Mouse (Mus musculus) embryo, embryonic 11 days (tissue): ENCODE measurements around the gene Nbeal1.
A peak's percentile ranks its signal among the peaks of the same experiment; 100 is the strongest.
"Not testable (repeated sequence)": the region's sequence is repeated elsewhere in the genome, so short reads cannot be mapped to it uniquely, and the experiment has no call there.

ENCODE experiments used
- DNase-seq: peaks from one replicate; pipeline ENCODE4 v3.0.0-alpha.2; 2015

Nbeal1 gene

DNA sequence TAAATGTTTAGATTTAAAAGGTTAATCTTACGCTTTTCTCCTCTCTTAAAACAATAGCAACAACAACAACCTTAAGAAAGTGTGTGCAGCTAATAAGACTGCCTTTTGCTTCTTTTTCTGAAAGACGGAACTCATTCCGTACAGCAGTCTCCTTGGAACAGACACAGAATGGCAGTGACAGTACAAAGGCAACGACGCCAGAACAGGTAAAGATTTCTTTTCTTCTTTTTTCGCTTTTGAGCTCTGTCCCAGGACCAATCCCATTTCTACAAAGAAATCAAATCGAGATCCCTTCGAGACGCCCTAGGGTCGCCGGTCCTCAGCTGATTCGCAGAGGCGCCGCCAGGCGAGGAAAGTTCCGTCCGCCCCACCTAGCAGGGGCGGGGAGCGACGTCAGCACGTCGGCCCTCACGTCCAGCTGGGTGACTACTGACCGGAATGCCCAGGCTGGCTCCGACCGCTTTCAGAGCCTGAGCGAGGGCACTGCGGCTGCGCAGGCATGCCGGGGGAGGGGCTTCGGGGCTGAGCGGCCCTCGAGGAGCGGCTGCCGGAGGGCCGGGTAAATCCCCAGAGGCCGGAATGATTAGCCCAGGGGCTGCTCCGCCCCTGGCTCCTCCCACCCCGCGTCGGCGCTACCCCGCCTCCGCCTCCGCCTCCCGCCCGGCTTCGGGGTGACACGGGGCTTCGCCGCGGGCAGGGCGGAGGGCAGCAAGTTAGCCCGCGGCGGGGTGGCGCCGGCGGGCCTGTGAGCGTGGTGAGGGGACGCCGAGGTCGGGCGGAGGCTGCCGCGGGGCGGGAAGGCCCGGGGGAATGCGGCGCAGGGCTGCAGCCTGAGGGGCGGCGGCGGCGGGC lies at the start of gene Nbeal1:
TSS of gene Nbeal1 (plus strand) at position 668 of the 852 bp plus-strand sequence.
- peak; percentile 98 for DNase-seq

DNA sequence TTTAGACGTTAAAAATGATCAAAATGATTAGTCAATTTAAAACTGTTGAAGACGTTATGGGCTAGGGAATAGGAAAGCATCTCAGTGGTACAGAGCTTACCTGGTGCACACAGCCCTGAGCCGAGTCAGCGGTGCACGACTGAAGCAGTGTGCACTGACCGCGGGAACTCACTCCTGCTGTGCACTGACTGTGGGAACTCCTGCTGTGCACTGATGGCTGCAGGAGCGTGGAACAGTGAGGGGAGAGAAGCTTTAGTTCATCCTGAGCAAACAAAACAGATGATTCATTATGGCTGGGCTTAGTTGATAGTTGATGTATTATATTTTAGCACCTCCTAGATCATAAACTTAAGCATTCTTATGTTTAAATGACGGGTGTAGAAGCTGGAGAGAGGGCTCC lies 43.1 kb upstream of the Nbeal1 start:
- DNase-seq = no peak

DNA sequence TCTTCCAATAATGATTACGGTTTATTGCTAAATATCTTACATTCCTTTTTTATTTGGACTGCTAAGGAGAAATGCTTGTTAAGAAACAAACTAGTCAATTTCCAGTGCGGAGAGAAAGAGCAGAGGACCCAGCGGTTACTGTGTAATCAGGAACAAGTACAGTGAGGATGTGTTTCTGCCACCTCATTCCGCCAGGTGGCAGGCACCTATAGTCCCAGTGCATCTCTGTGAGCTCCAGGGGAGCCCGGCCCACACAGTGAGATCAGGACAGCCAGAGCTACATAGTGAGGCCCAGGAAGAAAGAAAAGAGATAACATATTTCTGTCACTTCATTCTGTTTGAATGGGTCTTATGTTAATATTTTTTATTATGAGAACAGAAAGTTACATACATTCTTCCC lies 27.7 kb upstream of the Nbeal1 start:
- DNase-seq = peak; percentile 16

DNA sequence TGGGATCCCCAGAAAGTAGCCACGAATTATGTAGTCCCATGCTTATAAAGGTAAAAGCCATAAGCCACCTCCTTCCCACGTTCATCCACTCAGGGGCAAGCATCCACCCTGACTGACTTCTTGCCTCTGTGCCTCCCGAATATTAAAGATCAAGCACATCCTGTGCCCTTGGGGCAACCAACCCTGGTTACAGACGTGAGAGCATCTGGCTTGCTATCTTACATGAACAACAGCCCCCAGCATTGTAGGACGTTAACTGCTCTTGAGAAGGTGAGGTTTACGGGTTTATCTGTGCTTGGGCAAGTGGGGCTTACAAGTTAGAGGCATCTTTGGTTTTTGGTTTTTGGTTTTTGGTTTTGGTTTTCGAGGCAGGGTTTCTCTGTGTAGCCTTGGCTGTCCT lies 23.7 kb upstream of the Nbeal1 start:
- DNase-seq = no peak

DNA sequence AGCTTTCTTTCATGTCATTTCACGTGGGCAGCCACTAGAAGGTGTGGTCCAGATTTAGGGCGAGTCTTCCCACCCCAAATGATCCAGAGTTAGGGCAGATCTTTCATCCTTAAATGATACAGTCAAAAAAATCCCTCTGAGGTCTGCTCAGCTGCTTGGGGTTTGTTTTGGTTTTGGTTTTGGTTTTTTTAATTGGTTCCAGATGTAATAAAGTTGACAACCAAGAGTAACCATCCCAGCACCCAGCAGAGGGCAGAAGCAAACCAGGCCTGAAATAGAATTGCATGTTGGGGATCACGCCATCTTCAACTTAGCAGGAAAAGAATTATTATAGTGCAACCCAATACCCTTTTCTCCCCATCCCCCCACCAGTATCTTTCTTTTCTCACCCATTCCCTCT lies 22.0 kb upstream of the Nbeal1 start:
- peak; percentile 71 for DNase-seq

DNA sequence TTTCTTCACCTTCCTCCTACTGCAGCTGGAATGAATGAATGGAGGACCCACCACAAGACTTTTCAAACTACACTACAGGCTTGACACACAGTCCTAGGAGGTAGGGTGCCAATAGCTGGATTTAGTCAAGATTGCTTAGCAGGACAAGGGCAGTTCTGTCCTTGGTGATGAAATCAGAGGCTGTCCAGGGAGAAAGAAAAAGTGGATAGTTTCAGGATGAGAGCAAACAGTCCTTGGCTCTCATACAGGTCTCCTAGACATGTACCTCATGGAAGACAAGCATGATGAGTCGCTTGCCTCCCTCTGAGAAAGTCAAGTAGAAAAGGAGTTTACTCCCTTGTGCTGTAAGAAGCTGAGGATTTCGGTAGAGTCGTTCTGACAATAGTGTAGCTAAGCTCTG lies 16.7 kb upstream of the Nbeal1 start:
- DNase-seq = no peak

DNA sequence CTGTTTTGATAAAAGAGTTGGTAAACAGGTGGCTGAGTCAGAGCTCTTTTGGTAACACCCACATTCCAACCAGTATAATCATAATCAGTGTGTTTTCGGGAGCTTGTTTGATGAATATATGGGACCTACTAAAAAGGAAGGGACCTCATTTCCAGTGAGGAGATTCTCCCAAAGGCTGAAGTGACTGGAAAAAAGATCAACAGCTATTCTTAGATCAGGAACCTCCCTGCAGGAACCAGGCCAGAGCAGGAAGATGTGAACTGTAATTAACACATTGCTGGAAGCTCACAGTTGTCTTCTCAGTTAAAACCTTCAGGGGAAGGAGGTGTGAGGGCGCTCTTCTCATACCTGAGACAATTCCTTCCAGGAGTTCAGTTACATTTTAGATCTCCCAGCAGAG lies 10.8 kb upstream of the Nbeal1 start:
- no peak for DNase-seq

DNA sequence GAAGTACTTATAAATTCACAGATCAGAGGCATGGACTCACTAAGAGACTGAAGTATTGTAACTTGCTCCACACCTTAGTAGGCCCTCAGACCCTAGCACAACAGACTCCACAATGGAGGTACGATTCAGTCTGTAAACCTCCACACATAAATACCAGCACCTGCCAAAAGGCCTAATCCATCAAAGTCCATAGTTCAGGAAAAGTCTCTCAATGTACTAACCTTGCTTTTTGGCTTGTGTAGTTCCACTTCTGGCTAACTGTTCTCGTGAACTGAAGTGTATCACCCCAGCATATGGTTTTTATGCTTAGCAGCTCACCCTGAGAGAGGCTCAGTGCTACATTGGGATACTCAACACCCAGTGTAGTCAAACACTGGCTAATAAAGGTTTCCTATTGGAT lies 10.1 kb upstream of the Nbeal1 start:
- no peak for DNase-seq

DNA sequence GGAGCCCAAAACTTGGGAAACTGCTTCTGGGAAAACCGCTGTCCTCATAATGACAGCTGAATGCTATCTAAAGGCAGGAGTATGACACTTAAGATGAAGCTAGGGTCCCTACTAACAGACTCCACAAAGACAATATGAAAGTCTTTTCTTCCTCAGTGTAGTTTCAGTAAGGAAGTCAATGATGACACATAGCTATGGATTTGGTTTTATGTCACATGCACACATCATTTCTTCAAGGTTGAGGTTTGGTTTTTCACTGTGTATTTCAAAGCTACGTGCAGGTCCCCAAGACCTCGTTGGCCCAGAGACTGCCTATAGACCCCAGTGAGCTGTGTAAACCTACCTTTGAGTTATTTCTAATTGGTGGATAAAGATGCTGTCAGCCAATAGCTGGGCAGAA lies 7.3 kb upstream of the Nbeal1 start:
- no peak for DNase-seq

DNA sequence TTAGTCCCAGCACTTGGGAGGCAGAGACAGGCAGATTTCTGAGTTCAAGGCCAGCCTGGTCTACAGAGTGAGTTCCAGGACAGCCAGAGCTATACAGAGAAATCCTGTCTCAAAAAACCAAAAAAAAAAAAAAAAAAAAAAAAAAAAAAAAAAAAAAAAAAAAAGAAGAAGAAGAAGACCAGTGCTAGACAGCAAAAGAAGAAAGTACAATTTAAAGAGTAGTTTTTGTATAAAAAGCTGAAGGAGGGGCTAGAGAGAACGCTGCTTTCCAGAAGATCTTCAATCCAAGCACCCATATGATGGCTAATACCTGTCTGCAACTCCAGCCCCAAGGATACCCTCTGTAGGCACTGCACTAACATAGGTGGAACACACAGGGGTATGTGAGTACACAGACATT lies 2.6 kb upstream of the Nbeal1 start:
- not testable (repeated sequence) for DNase-seq

DNA sequence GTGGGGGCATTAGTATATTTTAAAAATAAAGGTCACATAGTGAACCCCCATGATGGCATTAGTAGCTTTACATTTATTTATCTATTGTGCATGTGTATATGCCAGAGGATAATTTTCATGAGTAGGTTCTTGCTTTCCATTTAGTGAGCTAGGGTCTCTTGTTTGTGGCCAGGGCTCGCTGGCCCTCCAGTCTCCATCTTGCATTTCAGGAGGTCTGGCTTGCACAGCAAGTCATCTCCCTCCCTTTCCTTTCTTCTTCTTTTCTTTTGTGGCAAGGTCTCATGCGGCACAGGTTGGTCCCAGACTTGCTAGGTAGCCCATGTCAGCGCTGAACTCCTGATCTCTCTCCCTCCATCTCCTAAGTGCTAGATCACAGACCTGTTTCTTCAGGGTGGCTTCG lies 1.0 kb upstream of the Nbeal1 start:
- DNase-seq = peak; percentile 11

DNA sequence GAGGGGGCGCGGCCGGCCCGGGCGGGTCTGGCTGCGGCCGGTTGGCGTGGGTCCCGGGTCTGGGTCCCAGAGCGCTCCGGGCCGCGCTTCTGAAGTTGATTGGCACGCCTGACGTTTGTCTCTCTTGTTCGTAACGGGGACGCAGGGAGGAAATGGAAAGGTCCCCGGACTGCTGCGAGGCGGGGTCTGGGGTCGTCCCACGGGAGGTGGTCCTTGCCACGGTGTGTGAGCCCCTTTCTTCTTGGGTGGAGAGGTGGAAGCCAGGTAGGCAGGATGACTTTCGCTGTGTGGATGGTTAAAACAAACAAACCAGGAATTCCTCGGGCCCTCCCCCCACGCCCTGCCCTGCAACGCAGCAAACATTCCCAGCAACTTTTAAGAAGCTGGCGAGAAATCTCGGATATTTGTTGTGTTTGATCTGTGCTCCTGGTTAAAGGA lies 404 bp downstream of the Nbeal1 start:
- no peak for DNase-seq

DNA sequence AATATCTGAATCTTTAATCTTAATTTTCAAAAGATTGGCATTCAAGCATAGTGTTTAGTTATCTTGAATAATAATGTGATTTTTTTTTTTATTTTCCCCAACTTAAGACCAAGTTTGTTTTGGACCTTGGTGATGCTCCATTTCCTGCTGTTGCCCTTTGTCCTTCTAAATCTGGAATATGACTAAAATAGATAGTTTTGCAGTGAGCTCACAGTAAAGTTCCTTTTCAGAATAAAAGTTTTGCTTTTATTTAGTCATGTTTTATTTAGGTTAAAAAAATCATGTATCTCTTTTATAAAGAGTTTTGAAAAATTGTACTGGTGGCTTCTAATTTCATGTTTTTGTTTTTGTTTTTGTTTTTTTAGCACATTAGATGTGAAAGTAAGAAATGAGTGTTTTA lies 8.1 kb downstream of the Nbeal1 start:
- no peak for DNase-seq

DNA sequence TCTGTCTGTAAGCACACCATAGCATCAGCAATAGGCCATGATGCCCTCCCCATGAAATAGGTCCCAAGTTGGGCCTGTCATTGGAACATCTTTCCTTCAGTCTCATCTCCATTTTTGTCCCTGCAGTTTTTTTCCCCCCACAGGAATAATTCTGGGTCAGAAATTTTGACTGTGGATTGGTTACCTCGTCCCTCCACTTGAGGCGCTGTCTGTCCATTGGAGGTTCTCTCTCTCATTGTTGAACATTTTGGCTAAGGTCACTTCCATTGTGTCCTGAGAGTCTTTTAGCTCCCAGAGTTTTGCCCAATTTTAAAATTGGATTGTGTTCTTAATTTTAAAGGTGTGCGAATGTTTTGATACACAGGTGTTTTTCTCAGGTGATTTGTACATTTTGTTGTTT lies 16.4 kb downstream of the Nbeal1 start:
- peak; percentile 42 for DNase-seq

DNA sequence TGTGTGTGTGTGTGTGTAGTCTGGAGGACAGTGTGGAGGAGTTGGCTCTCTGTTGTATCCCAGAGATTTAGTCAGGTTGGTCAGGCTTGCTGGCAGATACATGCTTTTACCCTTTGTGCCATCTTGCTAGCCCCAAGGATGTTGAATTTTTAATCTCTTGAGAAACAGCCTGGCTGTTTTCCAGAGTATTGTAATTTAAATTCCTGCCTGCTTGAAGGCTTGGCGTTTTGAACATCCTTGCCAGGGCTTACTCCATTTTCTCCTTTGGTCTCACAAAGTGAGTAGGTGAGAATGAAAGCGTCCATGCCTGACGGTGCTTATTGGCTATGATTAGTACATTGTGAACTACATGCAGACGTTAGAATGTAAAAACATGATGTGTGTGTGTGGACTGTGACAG lies 18.6 kb downstream of the Nbeal1 start:
- DNase-seq = no peak

DNA sequence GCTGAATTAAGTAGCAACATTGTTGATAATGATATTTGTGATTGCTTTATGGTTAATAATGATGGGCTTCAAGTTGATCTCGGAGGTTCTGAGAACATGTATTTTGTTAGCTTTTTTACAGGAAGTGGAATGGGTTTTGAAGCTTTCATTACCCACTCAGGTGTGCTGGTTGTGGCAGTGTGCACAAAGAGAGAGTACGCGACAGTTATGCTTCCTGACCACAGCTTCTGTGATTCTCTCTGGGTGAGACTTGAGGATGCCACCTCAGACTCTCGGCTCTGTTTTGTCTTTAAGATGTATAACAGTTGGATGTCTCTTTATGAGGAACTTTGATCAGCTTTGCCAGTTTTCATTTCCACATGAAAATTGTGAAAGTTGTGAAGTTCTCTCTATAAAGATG lies 55.9 kb downstream of the Nbeal1 start:
- no peak for DNase-seq

DNA sequence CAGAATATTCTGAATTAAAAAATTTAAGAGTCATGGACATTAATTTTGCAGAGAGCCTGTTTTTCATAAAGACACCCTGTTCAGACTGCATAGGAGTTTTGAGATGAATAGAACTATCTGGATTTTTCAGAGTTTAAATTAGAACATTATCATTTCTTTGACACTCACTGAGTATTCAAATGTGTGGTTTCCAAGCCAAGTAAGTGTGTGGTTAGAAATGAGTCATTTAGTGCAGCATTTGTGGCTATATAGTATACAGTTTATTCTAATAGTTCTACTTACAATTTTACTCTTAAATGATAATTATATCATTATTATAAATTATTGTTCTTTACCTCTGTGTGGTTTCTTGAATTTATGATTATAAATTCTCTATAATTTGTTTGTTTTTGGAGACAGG lies 60.0 kb downstream of the Nbeal1 start:
- DNase-seq = no peak

DNA sequence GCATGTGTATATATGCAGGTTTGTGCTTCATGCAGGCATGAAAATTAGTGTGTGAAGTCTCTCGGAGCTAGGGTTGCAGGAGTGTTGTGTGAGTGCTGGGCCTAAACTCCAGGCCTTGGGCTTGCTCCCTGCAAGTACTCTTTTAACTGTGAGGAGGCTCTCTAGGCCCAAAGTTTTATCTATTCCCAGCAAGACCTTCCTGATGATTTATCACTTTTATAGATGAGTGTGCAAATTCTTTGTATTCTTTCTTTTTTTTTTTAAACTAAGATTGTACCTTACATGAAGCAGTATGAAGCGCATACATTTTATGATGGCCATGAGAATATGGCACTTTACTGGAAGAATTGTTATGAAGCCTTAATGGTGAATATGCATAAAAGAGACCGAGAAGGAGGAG lies 87.7 kb downstream of the Nbeal1 start:
- DNase-seq = no peak

DNA sequence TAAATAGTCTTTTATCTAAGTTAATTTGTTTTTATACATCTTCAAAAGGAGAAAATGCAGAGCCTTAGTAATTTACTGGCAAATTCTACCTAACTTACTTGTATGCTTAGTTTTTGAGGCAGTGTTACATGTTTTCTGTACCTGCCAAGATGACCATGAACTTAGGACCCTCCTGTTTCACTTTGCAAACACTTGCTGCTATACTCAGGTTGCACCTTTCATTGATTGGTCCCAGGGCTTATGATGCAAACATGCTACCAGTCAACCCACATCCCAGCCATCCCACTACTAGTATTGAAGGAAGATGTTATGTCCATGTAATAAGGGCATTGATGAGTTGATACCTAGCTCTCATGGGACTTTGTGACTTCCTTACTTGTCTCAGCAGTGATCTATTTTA lies 88.9 kb downstream of the Nbeal1 start:
- no peak for DNase-seq

DNA sequence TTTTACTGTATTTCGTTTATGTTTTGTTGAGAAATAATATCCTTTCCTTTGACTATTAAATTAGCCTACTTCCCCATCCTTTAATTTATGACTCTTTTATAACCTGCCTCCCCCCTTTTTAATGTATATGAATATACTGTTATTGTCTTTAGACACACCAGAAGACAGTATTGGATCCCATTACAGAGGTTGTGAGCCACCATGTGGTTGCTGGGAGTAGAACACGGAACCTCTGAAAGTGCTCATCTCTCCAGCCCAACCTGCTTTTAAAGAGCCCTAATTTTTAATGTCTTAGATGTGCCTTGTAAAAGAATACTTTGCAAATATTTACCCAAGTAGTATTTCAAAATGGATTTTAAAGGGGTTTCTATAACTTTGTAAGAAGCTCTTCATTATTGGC lies 92.1 kb downstream of the Nbeal1 start:
- DNase-seq = peak; percentile 29

DNA sequence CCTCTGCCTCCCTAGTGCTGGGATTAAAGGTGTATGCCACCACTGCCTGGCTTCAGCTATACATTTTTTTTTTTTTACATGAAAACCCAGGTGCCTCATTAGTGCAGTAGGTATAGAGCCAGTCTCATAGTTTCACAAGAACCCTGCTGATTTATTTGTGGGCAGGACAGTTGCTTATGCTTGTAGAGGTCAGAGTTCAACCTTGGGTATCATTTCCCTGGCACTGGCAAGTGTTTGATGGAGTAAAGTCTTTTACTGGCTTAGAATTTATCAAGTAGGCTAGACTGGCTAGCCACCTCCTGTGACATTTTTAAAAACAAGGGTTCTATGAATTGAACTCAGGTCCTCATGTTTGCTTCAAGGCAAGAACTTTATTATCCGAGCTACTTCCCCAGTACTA lies 113.5 kb downstream of the Nbeal1 start:
- no peak for DNase-seq

DNA sequence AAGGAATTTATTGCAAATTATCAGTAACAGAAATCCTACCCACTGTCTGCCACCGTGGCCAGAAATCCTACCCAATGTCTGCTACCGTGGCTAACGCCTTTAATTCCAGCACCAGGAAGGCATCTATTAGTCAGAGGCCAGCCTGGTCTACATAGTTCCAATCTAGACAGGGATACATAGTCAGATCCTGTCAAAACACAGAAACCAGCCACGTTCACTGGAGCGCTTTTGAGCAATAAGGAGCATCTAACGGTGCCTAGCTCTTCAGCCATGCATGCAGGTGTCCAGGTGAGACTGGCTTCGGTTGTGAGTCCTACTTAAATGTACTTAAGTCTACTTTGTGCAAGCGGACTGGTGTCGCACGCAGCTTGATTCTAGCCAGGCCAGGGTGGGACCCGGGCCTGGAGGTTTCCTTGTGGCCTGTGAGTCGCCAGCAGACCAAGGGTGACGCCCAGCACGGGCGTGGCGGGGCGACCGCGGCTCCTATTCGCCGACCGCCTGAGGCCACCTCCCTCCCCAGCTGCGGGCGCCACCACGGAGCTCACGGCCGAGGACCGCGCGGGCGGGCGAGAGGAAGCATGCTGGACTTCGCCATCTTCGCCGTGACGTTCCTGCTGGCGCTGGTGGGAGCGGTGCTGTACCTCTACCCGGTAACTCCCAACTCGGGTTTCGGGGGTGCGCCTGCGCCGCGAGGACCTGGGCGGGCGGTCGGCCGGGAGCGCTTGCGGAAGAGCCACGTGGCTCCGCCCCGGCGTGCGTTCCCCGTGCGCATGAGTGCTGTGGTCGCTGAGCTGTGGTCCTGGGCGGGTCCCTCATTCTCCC lies 162.6 kb downstream of the Nbeal1 start, which contains the start of gene Cyp20a1:
TSS of gene Cyp20a1 (plus strand) at position 516 of the 822 bp plus-strand sequence.
- peak; percentile 93 for DNase-seq

DNA sequence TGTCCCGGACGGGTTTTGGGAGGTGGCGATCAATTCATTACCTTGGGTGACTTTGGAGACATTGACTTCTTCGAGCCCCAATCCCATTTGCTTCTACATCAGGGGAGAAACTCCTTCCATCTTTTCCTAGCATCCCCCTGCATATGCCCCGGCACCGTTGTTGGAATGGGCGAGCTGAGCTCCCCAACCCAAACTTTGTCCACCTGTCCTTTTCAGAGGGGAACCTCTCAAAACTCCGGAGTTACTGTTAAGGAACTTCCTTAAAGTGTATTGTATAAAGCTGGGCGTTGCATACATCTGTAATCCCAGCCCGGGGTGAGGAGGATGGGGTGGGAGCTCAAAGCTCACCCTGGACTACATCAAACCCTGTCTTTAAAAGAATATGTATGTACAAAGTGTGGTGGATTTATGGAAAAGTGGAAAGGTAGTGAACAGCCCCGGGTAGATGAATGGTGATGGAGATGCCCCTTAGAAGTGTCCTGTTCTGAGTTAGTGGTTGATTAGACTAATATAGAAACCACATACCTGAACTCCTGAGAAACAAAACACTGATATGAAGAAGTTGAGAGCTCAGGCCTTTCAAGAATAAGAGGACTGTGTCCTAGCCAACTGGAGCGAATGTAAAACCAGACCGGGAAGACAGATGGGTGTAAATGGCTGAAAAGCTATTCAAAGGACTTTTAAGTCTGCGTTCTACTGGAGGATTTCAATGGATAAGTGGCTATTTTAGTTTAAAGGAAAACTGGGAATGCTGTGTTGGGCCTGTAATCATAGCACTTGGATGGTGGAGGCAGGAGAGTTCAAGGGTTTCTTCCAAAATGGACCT lies 163.4 kb downstream of the Nbeal1 start:
- no peak for DNase-seq
